Mouse (Mus musculus) intestine, embryonic 16.5 days (tissue): ENCODE results near the gene Fgfr2. TPM values are rescaled to one million over a fixed set of nuclear protein-coding genes. Genes with fewer than 3 reads are reported as not detected.
A peak's percentile ranks its signal among the peaks of the same experiment; 100 is the strongest.

ENCODE experiments used
- ATAC-seq: fragments of 200-750 bp; cut with Nextera tagmentation; 2 replicates; pipeline ENCODE4 v1.8.0; 2017; ENCODE audit warnings: moderate TSS enrichment, moderate library complexity
- H3K27ac ChIP-seq: fragments of 300-500 bp; sonication (generic); 2 replicates; pipeline ENCODE4 v1.5.1; 2014; ENCODE audit warnings: mild to moderate bottlenecking, low read length
- H3K27me3 ChIP-seq: fragments of 300-500 bp; sonication (generic); replicated peaks from 2 replicates; pipeline ENCODE4 v1.6.1; 2014; ENCODE audit warnings: low read length, control low read depth, mixed read lengths; ENCODE audit not compliant: control insufficient read depth, insufficient read depth
- H3K36me3 ChIP-seq: fragments of 300-500 bp; sonication (generic); 2 replicates; pipeline ENCODE4 v1.6.1; 2014; ENCODE audit warnings: low read length, control low read depth; ENCODE audit not compliant: control insufficient read depth, insufficient read depth
- H3K4me1 ChIP-seq: fragments of 300-500 bp; sonication (generic); 2 replicates; pipeline ENCODE4 v1.6.1; 2014; ENCODE audit warnings: low read length, control low read depth, mixed read lengths; ENCODE audit not compliant: control insufficient read depth, insufficient read depth
- H3K4me2 ChIP-seq: fragments of 300-500 bp; sonication (generic); 2 replicates; pipeline ENCODE4 v1.6.1; 2014; ENCODE audit warnings: low read depth, low read length, control low read depth
- H3K4me3 ChIP-seq: fragments of 300-500 bp; sonication (generic); 2 replicates; pipeline ENCODE4 v1.5.1; 2014; ENCODE audit warnings: mild to moderate bottlenecking, low read length
- H3K9ac ChIP-seq: fragments of 300-500 bp; sonication (generic); 2 replicates; pipeline ENCODE4 v1.6.1; 2014; ENCODE audit warnings: low read depth, low read length
- H3K9me3 ChIP-seq: fragments of 300-500 bp; sonication (generic); 2 replicates; pipeline ENCODE4 v1.6.1; 2016; ENCODE audit warnings: low read length, control low read depth; ENCODE audit not compliant: control insufficient read depth
- WGBS: fragments of 180-500 bp; shearing (Covaris S2); extraction: QIAGEN DNeasy Blood & Tissue Kit; methylation state at CpG from one replicate; pipeline ENCODE4 v1.1.7; 2014; 5-methylcytosine and 5-hydroxymethylcytosine counted together
- polyA plus RNA-seq: library from polyadenylated mRNA; unstranded; fragments of >200 nt; fragmentation: Nextera tagmentation; extraction: Ambion mirVana; gene quantifications from 2 replicates; pipeline ENCODE4 v1.2.1, GENCODE M21; 2015

Fgfr2 gene
- polyA plus RNA-seq, 1 experiment from 2014 or later = 47.3 TPM

- Histone ChIP-seq H3K27ac (no peak overlapping the region), H3K4me3 (no peak overlapping the region), H3K4me1 (peaks cover 10% of the 10 kb centered on the region), H3K36me3 (no peaks in the 10 kb centered on the region), H3K27me3 (no peaks in the 10 kb centered on the region), H3K4me2 (no peak overlapping the region), H3K9ac (no peak overlapping the region), H3K9me3 (0 out of 2 replicates have a peak, but pooled peaks cover 6% of the 10 kb centered on the region)
- WGBS = 92% methylated on average over 2 of the region's 2 CpGs
- ATAC-seq = no peak
Observed at GRCm38 (mm10) chr7:131007221-131007620, 2115.9 kb downstream of the Fgfr2 start.

DNA sequence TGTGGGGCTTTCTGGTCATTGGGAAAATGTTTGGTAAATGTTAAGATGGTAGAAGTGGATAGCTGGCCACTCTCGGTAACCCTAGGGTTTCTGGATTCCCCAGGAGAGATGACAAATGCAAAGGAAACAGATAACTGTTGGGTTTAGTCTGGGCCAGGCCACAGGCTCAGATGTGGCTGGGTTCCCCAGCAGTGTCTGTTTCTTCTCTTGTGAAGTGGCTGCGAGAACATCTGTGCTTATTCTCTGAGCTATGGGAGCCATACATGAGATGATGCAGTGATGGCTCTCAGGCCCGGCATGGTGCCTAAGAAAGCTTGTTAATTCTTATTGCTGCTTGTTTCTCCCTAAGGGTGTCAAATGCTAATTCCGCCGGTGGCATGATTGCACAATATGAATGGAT lies 2119.1 kb downstream of the Fgfr2 start:
- no peak overlapping the region for H3K4me2 ChIP-seq
- H3K4me1 ChIP-seq = peaks cover 8% of the 10 kb centered on the region
- no peaks in the 10 kb centered on the region for H3K27me3 ChIP-seq
- H3K9ac ChIP-seq = no peak overlapping the region
- WGBS = 77% methylated on average over 5 of the region's 5 CpGs
- 0 out of 2 replicates have a peak, but pooled peaks cover 6% of the 10 kb centered on the region for H3K9me3 ChIP-seq
- H3K36me3 ChIP-seq = no peaks in the 10 kb centered on the region
- H3K4me3 ChIP-seq = no peak overlapping the region
- ATAC-seq = no peak
- H3K27ac ChIP-seq = no peak overlapping the region

- WGBS = 60% methylated on average over 12 of the region's 12 CpGs
- H3K9me3 ChIP-seq = 0 out of 2 replicates have a peak, but pooled peaks cover 6% of the 10 kb centered on the region
- no peak overlapping the region for H3K4me3 ChIP-seq
- H3K36me3 ChIP-seq = no peaks in the 10 kb centered on the region
- no peak overlapping the region for H3K27ac ChIP-seq
- H3K4me1 ChIP-seq = peaks cover 4% of the 10 kb centered on the region; the same call in 1 of the 2 replicates
- H3K9ac ChIP-seq = no peak overlapping the region
- ATAC-seq = peak; percentile 94
- no peaks in the 10 kb centered on the region for H3K27me3 ChIP-seq
- H3K4me2 ChIP-seq = no peak overlapping the region
Observed at GRCm38 (mm10) chr7:131001976-131002726, 2121.0 kb downstream of the Fgfr2 start.

DNA sequence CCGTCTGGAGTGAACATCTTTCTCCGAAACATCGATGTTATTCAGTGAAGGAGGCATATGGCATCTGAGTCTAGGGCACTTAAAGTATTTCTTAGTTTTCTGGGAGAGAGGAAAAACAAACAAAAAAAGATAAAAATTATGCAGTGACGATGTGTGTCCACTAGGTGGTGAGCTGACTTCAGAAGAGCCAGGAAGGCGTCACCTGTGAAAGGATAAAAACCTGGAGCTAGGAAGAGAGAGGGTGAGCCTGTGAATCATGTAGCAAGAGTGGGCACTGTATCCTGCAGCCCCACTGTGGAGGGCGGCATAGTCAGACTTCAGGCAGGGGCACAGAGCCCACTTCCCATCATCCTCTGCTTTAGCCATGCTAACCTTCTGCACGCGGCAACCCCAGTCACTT lies 2129.2 kb downstream of the Fgfr2 start:
- Histone ChIP-seq H3K27ac (no peak overlapping the region), H3K4me2 (no peak overlapping the region), H3K36me3 (no peaks in the 10 kb centered on the region), H3K9me3 (no peaks in the 10 kb centered on the region), H3K4me3 (no peak overlapping the region), H3K27me3 (no peaks in the 10 kb centered on the region), H3K9ac (no peak overlapping the region), H3K4me1 (no peaks in the 10 kb centered on the region)
- WGBS = 50% methylated on average over 8 of the region's 8 CpGs
- ATAC-seq = no peak

DNA sequence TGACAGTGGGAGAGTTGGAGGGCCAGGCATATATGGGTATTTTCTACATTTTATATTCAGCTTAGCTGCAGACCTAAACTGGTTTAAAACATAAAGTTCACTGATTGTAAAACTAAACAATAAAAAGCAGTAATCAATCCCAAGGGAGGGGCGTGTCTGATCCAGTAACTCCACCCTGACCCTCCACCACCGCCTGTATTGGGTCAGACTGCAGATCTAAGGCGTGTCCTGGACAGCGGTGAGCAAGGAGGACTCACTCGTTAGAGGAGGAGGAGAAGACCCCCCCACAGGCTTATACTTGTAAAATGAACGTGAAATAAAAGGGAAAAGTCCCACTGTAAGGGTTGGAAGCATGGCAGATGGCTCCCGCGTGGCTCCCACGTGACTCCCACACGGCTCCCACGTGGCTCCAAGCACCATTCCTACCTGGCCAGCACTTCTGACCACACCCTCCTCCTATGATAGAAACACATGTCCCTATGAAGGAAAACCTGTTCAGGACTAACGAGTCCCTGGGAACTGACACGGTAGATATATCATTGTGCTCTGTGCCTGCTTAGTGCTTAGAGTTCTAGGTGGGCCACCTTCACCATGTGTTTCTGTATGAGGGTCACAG lies 2131.9 kb downstream of the Fgfr2 start:
- 0 out of 2 replicates have a peak overlapping the region, but pooled peaks have one; percentile 7 for H3K27ac ChIP-seq
- H3K4me3 ChIP-seq = no peak overlapping the region
- H3K4me1 ChIP-seq = 0 out of 2 replicates have a peak, but pooled peaks cover 2% of the 10 kb centered on the region
- no peaks in the 10 kb centered on the region for H3K27me3 ChIP-seq
- no peak overlapping the region; the same call in 1 of the 2 replicates for H3K4me2 ChIP-seq
- no peak overlapping the region for H3K9ac ChIP-seq
- H3K36me3 ChIP-seq = no peaks in the 10 kb centered on the region
- H3K9me3 ChIP-seq = no peaks in the 10 kb centered on the region
- 67% methylated on average over 13 of the region's 13 CpGs for WGBS
- ATAC-seq = peak; percentile 79

DNA sequence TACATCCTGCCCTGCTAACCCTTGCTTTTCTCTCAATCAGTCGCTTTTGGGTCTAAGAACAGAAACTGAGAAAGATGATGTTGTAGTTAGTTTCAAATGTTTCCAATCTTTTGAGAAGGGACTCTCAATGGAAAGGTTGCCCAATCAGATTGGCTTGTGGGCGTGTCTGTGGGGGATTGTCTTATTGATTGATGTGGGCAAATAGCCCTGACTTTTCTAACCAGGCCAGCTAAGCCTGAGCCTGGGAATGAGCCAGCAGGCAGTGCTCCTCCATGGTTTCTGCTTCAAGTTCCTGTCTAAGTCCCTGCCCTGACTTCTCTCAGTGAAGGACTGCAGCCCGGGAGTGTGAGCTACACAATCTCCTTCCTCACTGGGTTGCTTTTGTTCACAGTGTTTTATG lies 2133.8 kb downstream of the Fgfr2 start:
- 69% methylated on average over 3 of the region's 3 CpGs for WGBS
- H3K27ac ChIP-seq = no peak overlapping the region
- no peaks in the 10 kb centered on the region for H3K9me3 ChIP-seq
- no peak for ATAC-seq
- H3K4me1 ChIP-seq = 0 out of 2 replicates have a peak, but pooled peaks cover 2% of the 10 kb centered on the region
- H3K4me3 ChIP-seq = no peak overlapping the region
- no peaks in the 10 kb centered on the region for H3K27me3 ChIP-seq
- no peak overlapping the region for H3K4me2 ChIP-seq
- H3K9ac ChIP-seq = no peak overlapping the region
- H3K36me3 ChIP-seq = no peaks in the 10 kb centered on the region

GRCm38 (mm10) chr7:130988146-130988545 lies 2135.0 kb downstream of the Fgfr2 start:
- Histone ChIP-seq H3K4me2 (no peak overlapping the region), H3K9me3 (no peaks in the 10 kb centered on the region), H3K4me1 (0 out of 2 replicates have a peak, but pooled peaks cover 2% of the 10 kb centered on the region), H3K9ac (no peak overlapping the region), H3K27me3 (no peaks in the 10 kb centered on the region), H3K4me3 (no peak overlapping the region), H3K27ac (no peak overlapping the region), H3K36me3 (no peaks in the 10 kb centered on the region)
- ATAC-seq = no peak
- 53% methylated on average over 5 of the region's 5 CpGs for WGBS

GRCm38 (mm10) chr7:130985716-130986115 lies 2137.4 kb downstream of the Fgfr2 start:
- Histone ChIP-seq H3K27ac (no peak overlapping the region), H3K9me3 (no peaks in the 10 kb centered on the region), H3K4me3 (no peak overlapping the region), H3K4me2 (no peak overlapping the region), H3K9ac (no peak overlapping the region), H3K4me1 (0 out of 2 replicates have a peak, but pooled peaks cover 2% of the 10 kb centered on the region), H3K36me3 (no peaks in the 10 kb centered on the region), H3K27me3 (no peaks in the 10 kb centered on the region)
- WGBS = 59% methylated on average over 3 of the region's 3 CpGs
- ATAC-seq = no peak

GRCm38 (mm10) chr7:130985193-130985592 lies 2138.0 kb downstream of the Fgfr2 start:
- Histone ChIP-seq H3K27me3 (no peaks in the 10 kb centered on the region), H3K4me2 (no peak overlapping the region), H3K9ac (no peak overlapping the region), H3K36me3 (no peaks in the 10 kb centered on the region), H3K4me1 (0 out of 2 replicates have a peak, but pooled peaks cover 2% of the 10 kb centered on the region), H3K27ac (no peak overlapping the region), H3K9me3 (no peaks in the 10 kb centered on the region), H3K4me3 (no peak overlapping the region)
- WGBS = 72% methylated on average over 12 of the region's 12 CpGs
- no peak for ATAC-seq
